Mouse (Mus musculus) small intestine, adult 2 months (tissue): ENCODE results near the gene Arsa. TPM values are rescaled to one million over a fixed set of nuclear protein-coding genes. Genes with fewer than 3 reads are reported as not detected.
A peak's percentile ranks its signal among the peaks of the same experiment; 100 is the strongest.

Source experiments
- H3K27ac ChIP-seq: fragments of 200-500 bp; 2 replicates; pipeline ENCODE4 v1.5.1; 2012; ENCODE audit warnings: low read depth, low read length, control low read depth, inconsistent platforms; ENCODE audit not compliant: insufficient read depth
- H3K27me3 ChIP-seq: fragments of 200-500 bp; 2 replicates; pipeline ENCODE4 v1.6.1; 2012; ENCODE audit warnings: mild to moderate bottlenecking, moderate library complexity, low read length, inconsistent platforms; ENCODE audit not compliant: control insufficient read depth, insufficient read depth
- H3K36me3 ChIP-seq: fragments of 200-500 bp; 2 replicates; pipeline ENCODE4 v1.6.1; 2012; ENCODE audit warnings: mild to moderate bottlenecking, low read length, control low read depth, inconsistent platforms; ENCODE audit not compliant: control insufficient read depth, insufficient read depth
- H3K4me1 ChIP-seq: fragments of 200-500 bp; 2 replicates; pipeline ENCODE4 v1.6.1; 2012; ENCODE audit warnings: low read length, inconsistent platforms, mixed read lengths; ENCODE audit not compliant: control insufficient read depth, insufficient read depth, insufficient read length
- H3K4me3 ChIP-seq: fragments of 200-500 bp; 2 replicates; pipeline ENCODE4 v1.5.1; 2012; ENCODE audit warnings: low read depth, mild to moderate bottlenecking, control low read depth, inconsistent platforms, low read length, moderate library complexity
- CTCF ChIP-seq: fragments of 200-500 bp; IDR thresholded peaks from 2 replicates; pipeline ENCODE4 v1.5.1; 2012; ENCODE audit warnings: low read depth, mild to moderate bottlenecking, control low read depth, inconsistent platforms, low read length, moderate library complexity, mixed read lengths; ENCODE audit not compliant: insufficient replicate concordance, insufficient read length; ENCODE audit errors: extremely low read depth
- POLR2A ChIP-seq: fragments of 200-500 bp; IDR thresholded peaks from 2 replicates; pipeline ENCODE4 v1.6.1; 2012; ENCODE audit warnings: low read depth, mild to moderate bottlenecking, control low read depth, inconsistent platforms, low read length, moderate library complexity
- WGBS: fragments of 180-500 bp; shearing (Covaris S2); methylation state at CpG from one replicate; pipeline ENCODE4 v1.1.7; 2018; 5-methylcytosine and 5-hydroxymethylcytosine counted together
- polyA plus RNA-seq: library from polyadenylated mRNA; depleted of rRNA; stranded (reverse); fragments of >200 nt; gene quantifications from 2 replicates; pipeline ENCODE4 v1.2.3, GENCODE M21; 2012

Gene Arsa
- polyA plus RNA-seq, 1 experiment = 30.4 TPM

DNA sequence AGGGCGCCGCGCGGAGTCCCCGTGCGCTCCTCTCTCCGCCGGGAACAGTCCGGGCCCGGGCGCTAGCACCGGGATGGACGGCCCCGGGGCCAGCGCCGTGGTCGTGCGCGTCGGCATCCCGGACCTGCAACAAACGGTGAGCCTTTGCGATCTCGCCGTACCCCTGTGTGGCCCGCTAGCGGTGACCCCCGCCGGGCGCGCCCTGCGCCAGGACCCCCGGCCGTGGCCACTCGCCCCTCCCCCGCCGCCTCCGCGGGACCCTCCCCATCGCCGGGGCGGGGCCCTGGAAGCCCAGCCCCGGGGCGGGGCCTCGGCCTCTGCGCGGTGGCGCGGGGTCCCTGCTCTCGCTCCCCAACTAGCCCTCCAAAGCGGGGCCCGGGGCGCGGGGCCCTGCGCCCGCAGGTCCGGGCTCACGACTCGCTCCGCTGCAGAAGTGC lies 22.6 kb upstream of the Arsa start:
- WGBS = under 1% methylated on average over 34 of the region's 60 CpGs
- Histone ChIP-seq H3K27me3 (peaks cover 25% of the 10 kb centered on the region), H3K4me3 (peak overlapping the region; percentile 58), H3K36me3 (no peaks in the 10 kb centered on the region), H3K27ac (no peak overlapping the region), H3K4me1 (peaks cover 12% of the 10 kb centered on the region)
- TF ChIP-seq POLR2A (no peak), CTCF (no peak)

DNA sequence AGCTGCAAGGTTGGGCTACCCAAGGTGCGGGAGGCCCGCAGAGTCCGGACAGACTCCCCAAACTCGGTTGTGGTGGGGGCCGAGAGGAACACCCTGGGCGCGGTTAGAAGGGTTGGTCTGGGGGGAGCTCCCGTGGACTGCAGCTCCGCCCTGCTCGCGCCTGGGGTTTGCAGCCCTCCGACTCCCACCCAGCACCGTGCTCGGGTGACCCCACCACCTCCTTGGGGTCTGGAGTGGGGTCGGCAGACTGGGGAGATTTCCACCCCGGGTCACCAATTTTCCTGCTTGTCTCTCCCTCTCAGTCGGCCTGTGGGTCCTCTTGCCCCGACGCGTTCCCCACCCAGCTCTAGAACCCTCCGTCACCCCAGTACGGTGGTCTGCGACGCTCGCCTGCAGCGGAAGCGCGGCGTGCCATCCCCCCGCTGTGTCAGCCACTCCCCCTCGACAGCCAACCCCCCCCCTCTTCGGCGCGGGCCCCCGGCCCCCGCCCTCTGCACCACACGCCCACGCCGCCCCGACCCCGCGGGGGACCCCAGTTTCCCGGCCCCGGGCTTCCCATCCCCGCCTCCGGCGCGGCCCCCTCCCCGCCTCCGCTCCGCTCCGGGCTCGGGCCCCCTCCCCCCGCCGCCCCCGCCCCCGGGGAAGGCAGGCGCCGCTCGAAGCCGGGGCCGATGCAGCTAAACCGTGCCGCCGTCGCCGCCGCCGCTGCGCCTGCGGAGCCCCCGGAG lies 21.9 kb upstream of the Arsa start, which contains the start of gene Shank3:
TSS of gene Shank3 (plus strand) at position 663 of the 728 bp plus-strand sequence.
- H3K36me3 ChIP-seq = no peaks in the 10 kb centered on the region
- H3K4me1 ChIP-seq = peaks cover 12% of the 10 kb centered on the region
- peak within 1 kb of the TSS; percentile 36; the same call in 1 of the 2 replicates for H3K27ac ChIP-seq
- H3K27me3 ChIP-seq = peaks cover 25% of the 10 kb centered on the region
- TF ChIP-seq POLR2A (no peak), CTCF (no peak)
- H3K4me3 ChIP-seq = peak within 1 kb of the TSS; percentile 58
- WGBS = 2% methylated on average over 54 of the region's 72 CpGs

DNA sequence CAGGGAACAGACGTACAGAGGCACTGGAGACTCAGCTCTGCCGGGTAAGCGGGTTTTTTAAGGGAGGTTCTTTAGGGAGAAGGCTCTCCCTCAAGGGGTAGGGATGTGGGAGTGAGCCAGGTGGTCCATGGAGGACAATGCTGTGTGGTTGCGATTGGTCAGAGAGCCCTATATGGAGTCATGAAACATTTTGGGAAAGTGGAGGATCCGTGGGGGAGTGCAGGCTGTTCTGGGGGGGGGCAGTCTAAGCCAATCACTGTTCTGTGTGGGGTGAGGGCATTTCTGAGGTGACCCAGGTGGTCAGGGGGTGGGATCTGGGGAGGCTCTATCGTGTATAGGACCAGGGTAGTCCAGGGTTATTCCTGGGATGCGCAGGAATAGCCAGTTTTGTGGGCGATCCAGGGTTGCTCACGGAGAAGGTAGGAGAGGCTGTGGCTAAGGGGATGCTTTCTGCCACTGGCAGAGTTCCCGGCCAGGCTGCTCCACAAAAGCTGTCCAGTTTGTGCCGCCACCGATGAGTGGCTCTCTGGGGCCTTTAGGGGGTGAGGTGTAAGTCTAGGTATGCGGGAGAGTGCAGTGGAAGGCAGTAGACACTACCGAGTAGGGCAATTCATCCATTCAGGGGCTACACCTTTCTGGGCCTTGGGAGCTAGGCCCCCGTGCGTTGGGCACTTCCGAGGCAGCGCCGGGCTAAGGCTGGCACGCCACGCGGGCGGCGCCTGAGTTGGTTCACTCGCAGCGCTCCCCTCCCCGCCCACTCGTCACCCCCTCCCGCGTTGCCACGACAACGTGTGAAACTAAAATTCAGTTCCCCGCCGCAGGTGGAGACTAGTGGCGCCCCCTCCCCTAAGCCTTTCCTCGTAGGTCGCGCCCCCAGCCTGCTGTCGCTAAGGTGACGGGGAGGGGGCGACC lies 21.1 kb upstream of the Arsa start:
- 4% methylated on average over 41 of the region's 41 CpGs for WGBS
- Histone ChIP-seq H3K27ac (peak overlapping the region; percentile 36; the same call in 1 of the 2 replicates), H3K4me1 (peaks cover 12% of the 10 kb centered on the region), H3K36me3 (no peaks in the 10 kb centered on the region), H3K4me3 (peak overlapping the region; percentile 46), H3K27me3 (peaks cover 25% of the 10 kb centered on the region)
- 0 out of 2 replicates have a peak, but pooled peaks have one; percentile 35 for TF ChIP-seq POLR2A
- no peak for TF ChIP-seq CTCF

DNA sequence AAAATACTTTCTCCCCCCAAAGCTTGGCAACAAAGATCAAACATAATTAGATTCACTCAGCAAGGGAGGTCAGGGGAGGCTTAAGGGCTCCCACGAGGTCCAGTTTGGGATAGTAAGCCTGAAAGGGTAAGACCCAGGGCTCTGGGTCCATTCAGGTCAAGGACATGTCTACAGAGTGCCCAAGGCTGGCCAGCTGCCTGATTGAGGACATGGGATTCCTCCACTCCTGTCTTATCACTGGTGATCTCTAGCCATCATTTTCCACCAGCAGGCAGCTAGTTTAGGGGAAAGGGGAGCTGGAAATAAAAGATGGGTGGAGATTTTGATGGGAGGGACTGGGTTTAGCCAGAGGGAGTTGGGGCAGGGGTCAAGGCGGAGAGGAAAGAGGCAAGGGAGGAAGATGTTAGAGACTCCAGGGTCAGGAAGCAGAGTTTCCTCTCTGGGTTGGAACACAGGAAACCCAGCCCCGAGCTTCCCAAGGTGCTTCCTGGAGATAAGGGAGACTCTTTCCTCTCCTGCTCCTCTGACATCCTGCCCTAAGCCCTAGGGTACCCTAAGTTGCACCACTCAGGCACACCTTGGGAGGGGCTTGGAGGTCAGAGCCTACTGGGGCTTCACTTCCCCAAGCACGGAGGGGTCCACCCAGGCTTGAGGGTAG lies 20.3 kb upstream of the Arsa start:
- TF ChIP-seq POLR2A = no peak; the same call in 1 of the 2 replicates
- no peak for TF ChIP-seq CTCF
- H3K4me1 ChIP-seq = peaks cover 12% of the 10 kb centered on the region
- 16% methylated on average over 4 of the region's 4 CpGs for WGBS
- peak overlapping the region; percentile 9; the same call in 1 of the 2 replicates for H3K27ac ChIP-seq
- H3K27me3 ChIP-seq = peaks cover 25% of the 10 kb centered on the region
- H3K36me3 ChIP-seq = no peaks in the 10 kb centered on the region
- H3K4me3 ChIP-seq = peak overlapping the region; percentile 46

DNA sequence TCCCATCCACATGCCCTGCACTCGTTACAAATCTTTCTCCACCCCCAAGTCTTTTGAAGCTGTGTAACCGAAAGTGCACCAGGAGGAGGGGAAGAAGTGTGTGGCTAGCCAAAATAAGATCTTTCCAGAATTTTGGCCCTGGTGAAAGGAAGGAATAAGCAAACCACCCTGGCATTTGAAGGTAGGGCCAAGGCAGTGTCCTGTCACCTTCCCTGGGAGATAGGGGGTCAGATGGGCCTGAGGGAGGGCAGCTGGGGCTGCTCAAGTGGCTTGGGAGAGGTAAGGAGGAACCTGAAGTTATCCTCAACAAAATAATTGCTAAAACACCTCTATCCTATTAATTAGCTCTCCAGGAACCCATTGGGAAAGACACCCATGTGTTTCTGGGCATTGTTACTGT lies 19.6 kb upstream of the Arsa start:
- H3K27me3 ChIP-seq = peaks cover 25% of the 10 kb centered on the region
- TF ChIP-seq POLR2A = no peak
- no peak for TF ChIP-seq CTCF
- peaks cover 12% of the 10 kb centered on the region for H3K4me1 ChIP-seq
- no peak overlapping the region for H3K4me3 ChIP-seq
- no peaks in the 10 kb centered on the region for H3K36me3 ChIP-seq
- no peak overlapping the region for H3K27ac ChIP-seq
- whole genome bisulfite sequencing = 45% methylated on average over 2 of the region's 2 CpGs

DNA sequence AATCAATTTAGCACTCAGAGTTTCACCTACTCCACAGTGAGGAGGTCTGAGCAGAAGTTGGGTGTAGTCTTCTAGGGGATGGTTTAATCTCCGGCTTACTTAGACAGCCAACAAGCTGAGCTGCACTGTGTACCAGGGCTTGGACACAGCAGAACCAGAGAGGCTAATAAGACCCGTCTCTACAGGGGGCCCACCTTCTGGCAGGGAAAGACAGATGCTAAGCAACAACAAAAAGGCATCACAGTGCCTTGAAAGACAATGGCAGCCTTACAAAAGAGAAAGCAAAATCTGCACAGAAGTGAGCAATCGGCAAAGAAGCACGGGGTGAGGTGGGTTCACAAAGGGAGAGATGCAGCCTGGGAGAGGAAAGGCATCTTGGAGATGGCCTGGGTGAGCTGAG lies 18.9 kb upstream of the Arsa start:
- no peak for TF ChIP-seq POLR2A
- no peak for TF ChIP-seq CTCF
- H3K4me1 ChIP-seq = peaks cover 12% of the 10 kb centered on the region
- no peak overlapping the region for H3K27ac ChIP-seq
- H3K4me3 ChIP-seq = no peak overlapping the region
- peaks cover 25% of the 10 kb centered on the region for H3K27me3 ChIP-seq
- 73% methylated on average over 4 of the region's 4 CpGs for WGBS
- H3K36me3 ChIP-seq = no peaks in the 10 kb centered on the region
